Mouse (Mus musculus): ENCODE results near the gene Invs. TPM values are rescaled to one million over a fixed set of nuclear protein-coding genes. Genes with fewer than 3 reads are reported as not detected.
A peak's percentile ranks its signal among the peaks of the same experiment; 100 is the strongest.

Invs gene
- polyA plus RNA-seq (2014; fragmentation: Nextera tagmentation; extraction: Ambion mirVana), result 3.9 and 5.3 TPM in 2 replicates

- DNase-seq (peak; percentile 98), ATAC-seq (ENCODE audit: low FRiP score, low TSS enrichment) (peak; percentile 100)
- Histone ChIP-seq H3K9me3 (ENCODE audit: control insufficient read depth, low read length) (no peaks in the 10 kb centered on the region), H3K4me1 (ENCODE audit: control insufficient read depth, insufficient read depth, low read length) (peaks cover 10% of the 10 kb centered on the region), H3K27me3 (ENCODE audit: control insufficient read depth, insufficient read depth, low read length) (no peaks in the 10 kb centered on the region), H3K9ac (replicated peaks; ENCODE audit: low read length) (peak within 1 kb of the TSS; percentile 88), H3K4me2 (ENCODE audit: low read length) (peak within 1 kb of the TSS; percentile 92), H3K36me3 (ENCODE audit: control insufficient read depth, insufficient read depth, low read length) (no peaks in the 10 kb centered on the region), H3K27ac (replicated peaks; ENCODE audit: low read depth, low read length) (peak within 1 kb of the TSS; percentile 78), H3K4me3 (replicated peaks; ENCODE audit: low read depth, low read length) (peak within 1 kb of the TSS; percentile 60)
- whole genome bisulfite sequencing, result under 1% methylated on average over 41 of the region's 41 CpGs
These were observed at the start of gene Invs, which contains the start of gene Erp44 for GRCm38 (mm10) chr4:48279498-48280134. Gene Invs (plus strand): TSS chr4:48279760. Gene Erp44 (minus strand): TSS chr4:48279558.

- H3K9ac ChIP-seq (replicated peaks; ENCODE audit: low read length), result no peak overlapping the region
- WGBS, result 90% methylated on average over 3 of the region's 3 CpGs
- ATAC-seq (ENCODE audit: low FRiP score, low TSS enrichment), result no peak
These were observed 42.8 kb upstream of the Invs start for GRCm38 (mm10) chr4:48236721-48237120.

GRCm38 (mm10) chr4:48239046-48239445 lies 40.5 kb upstream of the Invs start:
- Histone ChIP-seq H3K36me3 (ENCODE audit: control insufficient read depth, insufficient read depth, low read length) (0 out of 2 replicates have a peak, but pooled peaks cover 2% of the 10 kb centered on the region), H3K27ac (replicated peaks; ENCODE audit: low read depth, low read length) (no peak overlapping the region), H3K4me3 (replicated peaks; ENCODE audit: low read depth, low read length) (no peak overlapping the region), H3K9me3 (ENCODE audit: control insufficient read depth, low read length) (no peaks in the 10 kb centered on the region), H3K4me2 (ENCODE audit: low read length) (no peak overlapping the region), H3K4me1 (ENCODE audit: control insufficient read depth, insufficient read depth, low read length) (no peaks in the 10 kb centered on the region), H3K9ac (replicated peaks; ENCODE audit: low read length) (no peak overlapping the region), H3K27me3 (ENCODE audit: control insufficient read depth, insufficient read depth, low read length) (no peaks in the 10 kb centered on the region)
- DNase-seq (no peak), ATAC-seq (ENCODE audit: low FRiP score, low TSS enrichment) (no peak)
- 93% methylated on average over 4 of the region's 4 CpGs for WGBS

More at GRCm38 (mm10) chr4:48236721-48237120, 42.8 kb upstream of the Invs start:
- Histone ChIP-seq H3K27me3 (ENCODE audit: control insufficient read depth, insufficient read depth, low read length) (no peaks in the 10 kb centered on the region), H3K4me1 (ENCODE audit: control insufficient read depth, insufficient read depth, low read length) (no peaks in the 10 kb centered on the region), H3K36me3 (ENCODE audit: control insufficient read depth, insufficient read depth, low read length) (0 out of 2 replicates have a peak, but pooled peaks cover 2% of the 10 kb centered on the region), H3K4me3 (replicated peaks; ENCODE audit: low read depth, low read length) (no peak overlapping the region), H3K4me2 (ENCODE audit: low read length) (no peak overlapping the region), H3K9me3 (ENCODE audit: control insufficient read depth, low read length) (no peaks in the 10 kb centered on the region), H3K27ac (replicated peaks; ENCODE audit: low read depth, low read length) (no peak overlapping the region)
- no peak for DNase-seq

GRCm38 (mm10) chr4:48242482-48242881 lies 37.1 kb upstream of the Invs start:
- Histone ChIP-seq H3K4me2 (ENCODE audit: low read length) (no peak overlapping the region), H3K4me3 (replicated peaks; ENCODE audit: low read depth, low read length) (no peak overlapping the region), H3K9me3 (ENCODE audit: control insufficient read depth, low read length) (no peaks in the 10 kb centered on the region), H3K27me3 (ENCODE audit: control insufficient read depth, insufficient read depth, low read length) (no peaks in the 10 kb centered on the region), H3K9ac (replicated peaks; ENCODE audit: low read length) (no peak overlapping the region), H3K27ac (replicated peaks; ENCODE audit: low read depth, low read length) (no peak overlapping the region), H3K4me1 (ENCODE audit: control insufficient read depth, insufficient read depth, low read length) (no peaks in the 10 kb centered on the region), H3K36me3 (ENCODE audit: control insufficient read depth, insufficient read depth, low read length) (0 out of 2 replicates have a peak, but pooled peaks cover 2% of the 10 kb centered on the region)
- ATAC-seq (ENCODE audit: low FRiP score, low TSS enrichment) (no peak), DNase-seq (no peak)
- 90% methylated on average over 4 of the region's 4 CpGs for WGBS

GRCm38 (mm10) chr4:48243737-48244136 lies 35.8 kb upstream of the Invs start:
- WGBS, result 71% methylated on average over 1 of the region's 1 CpGs
- DNase-seq (no peak), ATAC-seq (ENCODE audit: low FRiP score, low TSS enrichment) (no peak)
- H3K9ac ChIP-seq (replicated peaks; ENCODE audit: low read length), result no peak overlapping the region
- no peak overlapping the region for H3K27ac ChIP-seq (replicated peaks; ENCODE audit: low read depth, low read length)
- no peaks in the 10 kb centered on the region for H3K9me3 ChIP-seq (ENCODE audit: control insufficient read depth, low read length)
- H3K4me2 ChIP-seq (ENCODE audit: low read length), result no peak overlapping the region
- 0 out of 2 replicates have a peak, but pooled peaks cover 2% of the 10 kb centered on the region for H3K36me3 ChIP-seq (ENCODE audit: control insufficient read depth, insufficient read depth, low read length)
- H3K27me3 ChIP-seq (ENCODE audit: control insufficient read depth, insufficient read depth, low read length), result no peaks in the 10 kb centered on the region
- no peaks in the 10 kb centered on the region for H3K4me1 ChIP-seq (ENCODE audit: control insufficient read depth, insufficient read depth, low read length)
- H3K4me3 ChIP-seq (replicated peaks; ENCODE audit: low read depth, low read length), result no peak overlapping the region

GRCm38 (mm10) chr4:48244280-48244679 lies 35.3 kb upstream of the Invs start:
- DNase-seq (no peak), ATAC-seq (ENCODE audit: low FRiP score, low TSS enrichment) (no peak)
- Histone ChIP-seq H3K9ac (replicated peaks; ENCODE audit: low read length) (no peak overlapping the region), H3K4me2 (ENCODE audit: low read length) (no peak overlapping the region), H3K27me3 (ENCODE audit: control insufficient read depth, insufficient read depth, low read length) (no peaks in the 10 kb centered on the region), H3K4me3 (replicated peaks; ENCODE audit: low read depth, low read length) (no peak overlapping the region), H3K27ac (replicated peaks; ENCODE audit: low read depth, low read length) (no peak overlapping the region), H3K9me3 (ENCODE audit: control insufficient read depth, low read length) (no peaks in the 10 kb centered on the region), H3K36me3 (ENCODE audit: control insufficient read depth, insufficient read depth, low read length) (0 out of 2 replicates have a peak, but pooled peaks cover 2% of the 10 kb centered on the region), H3K4me1 (ENCODE audit: control insufficient read depth, insufficient read depth, low read length) (no peaks in the 10 kb centered on the region)
- WGBS, result 77% methylated on average over 2 of the region's 2 CpGs

- no peaks in the 10 kb centered on the region for H3K9me3 ChIP-seq (ENCODE audit: control insufficient read depth, low read length)
- H3K9ac ChIP-seq (replicated peaks; ENCODE audit: low read length), result no peak overlapping the region
- no peak overlapping the region for H3K4me3 ChIP-seq (replicated peaks; ENCODE audit: low read depth, low read length)
- H3K27me3 ChIP-seq (ENCODE audit: control insufficient read depth, insufficient read depth, low read length), result no peaks in the 10 kb centered on the region
- H3K4me2 ChIP-seq (ENCODE audit: low read length), result no peak overlapping the region
- DNase-seq (no peak), ATAC-seq (ENCODE audit: low FRiP score, low TSS enrichment) (no peak)
- H3K4me1 ChIP-seq (ENCODE audit: control insufficient read depth, insufficient read depth, low read length), result no peaks in the 10 kb centered on the region
- no peaks in the 10 kb centered on the region for H3K36me3 ChIP-seq (ENCODE audit: control insufficient read depth, insufficient read depth, low read length)
- no peak overlapping the region for H3K27ac ChIP-seq (replicated peaks; ENCODE audit: low read depth, low read length)
These were observed 26.3 kb upstream of the Invs start for GRCm38 (mm10) chr4:48253266-48253665.

- DNase-seq (no peak), ATAC-seq (ENCODE audit: low FRiP score, low TSS enrichment) (no peak)
- no peak overlapping the region for H3K9ac ChIP-seq (replicated peaks; ENCODE audit: low read length)
- H3K4me3 ChIP-seq (replicated peaks; ENCODE audit: low read depth, low read length), result no peak overlapping the region
- H3K9me3 ChIP-seq (ENCODE audit: control insufficient read depth, low read length), result no peaks in the 10 kb centered on the region
- H3K4me2 ChIP-seq (ENCODE audit: low read length), result no peak overlapping the region
- H3K27ac ChIP-seq (replicated peaks; ENCODE audit: low read depth, low read length), result no peak overlapping the region
- H3K36me3 ChIP-seq (ENCODE audit: control insufficient read depth, insufficient read depth, low read length), result no peaks in the 10 kb centered on the region
- H3K27me3 ChIP-seq (ENCODE audit: control insufficient read depth, insufficient read depth, low read length), result no peaks in the 10 kb centered on the region
- WGBS, result 95% methylated on average over 3 of the region's 3 CpGs
- no peaks in the 10 kb centered on the region for H3K4me1 ChIP-seq (ENCODE audit: control insufficient read depth, insufficient read depth, low read length)
These were observed 21.5 kb upstream of the Invs start for GRCm38 (mm10) chr4:48258045-48258444.

GRCm38 (mm10) chr4:48267683-48268082 lies 11.9 kb upstream of the Invs start:
- Histone ChIP-seq H3K27ac (replicated peaks; ENCODE audit: low read depth, low read length) (no peak overlapping the region), H3K4me1 (ENCODE audit: control insufficient read depth, insufficient read depth, low read length) (no peaks in the 10 kb centered on the region), H3K36me3 (ENCODE audit: control insufficient read depth, insufficient read depth, low read length) (no peaks in the 10 kb centered on the region), H3K4me3 (replicated peaks; ENCODE audit: low read depth, low read length) (no peak overlapping the region), H3K4me2 (ENCODE audit: low read length) (no peak overlapping the region), H3K27me3 (ENCODE audit: control insufficient read depth, insufficient read depth, low read length) (no peaks in the 10 kb centered on the region), H3K9me3 (ENCODE audit: control insufficient read depth, low read length) (no peaks in the 10 kb centered on the region), H3K9ac (replicated peaks; ENCODE audit: low read length) (no peak overlapping the region)
- no peak for ATAC-seq (ENCODE audit: low FRiP score, low TSS enrichment)
- DNase-seq, result no peak
- WGBS, result 88% methylated on average over 3 of the region's 3 CpGs

Measured in midbrain, embryonic 14.5 days (tissue).